Mouse (Mus musculus): ENCODE measurements around the gene Il17f. TPM values are rescaled to one million over a fixed set of nuclear protein-coding genes. Genes with fewer than 3 reads are reported as not detected.

Gene Il17f
- total and polyA plus RNA-seq, 3 experiments, result not detected

- intact Hi-C loops (cut with DNase I), result no loop called here
- TF ChIP-seq POLR2A (IDR thresholded peaks at IDR 0.05; ENCODE audit: insufficient read depth, low read depth, low read length) (no peak), EP300 (IDR thresholded peaks at IDR 0.05; ENCODE audit: insufficient read depth, low read depth, low read length) (no peak), CTCF (IDR thresholded peaks at IDR 0.05) (no peak)
- WGBS, result 82% methylated on average over 2 of the region's 2 CpGs
- Histone ChIP-seq H3K27me3 (ENCODE audit: control insufficient read depth, insufficient read depth, low read length) (no peaks in the 10 kb centered on the region), H3K4me1 (ENCODE audit: control insufficient read depth, insufficient read depth, low read length) (no peaks in the 10 kb centered on the region), H3K27ac (no peak overlapping the region), H3K36me3 (ENCODE audit: control insufficient read depth, insufficient read depth, low read length) (no peaks in the 10 kb centered on the region), H3K79me2 (replicated peaks; ENCODE audit: control insufficient read depth, insufficient read depth, low read length) (no peaks in the 10 kb centered on the region), H3K4me3 (no peak overlapping the region), H3K9ac (ENCODE audit: low read depth, low read length) (no peak overlapping the region)
- no peak for DNase-seq
These were observed 37.6 kb upstream of the Il17f start for GRCm38 (mm10) chr1:20828061-20828460.

GRCm38 (mm10) chr1:20825036-20825435 lies 34.6 kb upstream of the Il17f start:
- H3K27me3 ChIP-seq (ENCODE audit: control insufficient read depth, insufficient read depth, low read length), result no peaks in the 10 kb centered on the region
- intact Hi-C loops (cut with DNase I), result no loop called here
- H3K4me3 ChIP-seq, result no peak overlapping the region
- no peak for DNase-seq
- H3K27ac ChIP-seq, result no peak overlapping the region
- H3K79me2 ChIP-seq (replicated peaks; ENCODE audit: control insufficient read depth, insufficient read depth, low read length), result no peaks in the 10 kb centered on the region
- TF ChIP-seq CTCF (IDR thresholded peaks at IDR 0.05) (no peak), POLR2A (IDR thresholded peaks at IDR 0.05; ENCODE audit: insufficient read depth, low read depth, low read length) (no peak), EP300 (IDR thresholded peaks at IDR 0.05; ENCODE audit: insufficient read depth, low read depth, low read length) (no peak)
- H3K9ac ChIP-seq (ENCODE audit: low read depth, low read length), result no peak overlapping the region
- no peaks in the 10 kb centered on the region for H3K36me3 ChIP-seq (ENCODE audit: control insufficient read depth, insufficient read depth, low read length)
- H3K4me1 ChIP-seq (ENCODE audit: control insufficient read depth, insufficient read depth, low read length), result no peaks in the 10 kb centered on the region

GRCm38 (mm10) chr1:20823906-20824305 lies 33.5 kb upstream of the Il17f start:
- H3K4me3 ChIP-seq, result no peak overlapping the region
- no peak for DNase-seq
- no peaks in the 10 kb centered on the region for H3K27me3 ChIP-seq (ENCODE audit: control insufficient read depth, insufficient read depth, low read length)
- 74% methylated on average over 2 of the region's 2 CpGs for WGBS
- H3K27ac ChIP-seq, result no peak overlapping the region
- H3K79me2 ChIP-seq (replicated peaks; ENCODE audit: control insufficient read depth, insufficient read depth, low read length), result no peaks in the 10 kb centered on the region
- H3K9ac ChIP-seq (ENCODE audit: low read depth, low read length), result no peak overlapping the region
- H3K36me3 ChIP-seq (ENCODE audit: control insufficient read depth, insufficient read depth, low read length), result no peaks in the 10 kb centered on the region
- no peaks in the 10 kb centered on the region for H3K4me1 ChIP-seq (ENCODE audit: control insufficient read depth, insufficient read depth, low read length)
- intact Hi-C loops (cut with DNase I), result loop anchor here (5.0 kb wide), 2 partner anchors 338 to 393 kb away; partner anchors contain the start of gene Tmem14a
- no peak for TF ChIP-seq POLR2A (IDR thresholded peaks at IDR 0.05; ENCODE audit: insufficient read depth, low read depth, low read length)

GRCm38 (mm10) chr1:20823471-20823870 lies 33.1 kb upstream of the Il17f start:
- Histone ChIP-seq H3K36me3 (ENCODE audit: control insufficient read depth, insufficient read depth, low read length) (no peaks in the 10 kb centered on the region), H3K27me3 (ENCODE audit: control insufficient read depth, insufficient read depth, low read length) (no peaks in the 10 kb centered on the region), H3K4me3 (no peak overlapping the region), H3K9ac (ENCODE audit: low read depth, low read length) (no peak overlapping the region), H3K79me2 (replicated peaks; ENCODE audit: control insufficient read depth, insufficient read depth, low read length) (no peaks in the 10 kb centered on the region), H3K27ac (no peak overlapping the region), H3K4me1 (ENCODE audit: control insufficient read depth, insufficient read depth, low read length) (no peaks in the 10 kb centered on the region)
- no peak for TF ChIP-seq POLR2A (IDR thresholded peaks at IDR 0.05; ENCODE audit: insufficient read depth, low read depth, low read length)
- no peak for TF ChIP-seq EP300 (IDR thresholded peaks at IDR 0.05; ENCODE audit: insufficient read depth, low read depth, low read length)
- no peak for TF ChIP-seq CTCF (IDR thresholded peaks at IDR 0.05)
- intact Hi-C loops (cut with DNase I), result loop anchor here (5.0 kb wide), 2 partner anchors 339 to 394 kb away; partner anchors contain the start of gene Tmem14a
- 64% methylated on average over 4 of the region's 4 CpGs for WGBS
- no peak for DNase-seq

- H3K27me3 ChIP-seq (ENCODE audit: control insufficient read depth, insufficient read depth, low read length), result no peaks in the 10 kb centered on the region
- no peak for DNase-seq
- no peak overlapping the region for H3K9ac ChIP-seq (ENCODE audit: low read depth, low read length)
- TF ChIP-seq POLR2A (IDR thresholded peaks at IDR 0.05; ENCODE audit: insufficient read depth, low read depth, low read length) (no peak), EP300 (IDR thresholded peaks at IDR 0.05; ENCODE audit: insufficient read depth, low read depth, low read length) (no peak), CTCF (IDR thresholded peaks at IDR 0.05) (no peak)
- no peaks in the 10 kb centered on the region; the same call in 1 of the 2 replicates for H3K4me1 ChIP-seq (ENCODE audit: control insufficient read depth, insufficient read depth, low read length)
- H3K27ac ChIP-seq, result no peak overlapping the region
- H3K4me3 ChIP-seq, result no peak overlapping the region
- no peaks in the 10 kb centered on the region for H3K79me2 ChIP-seq (replicated peaks; ENCODE audit: control insufficient read depth, insufficient read depth, low read length)
- 64% methylated on average over 4 of the region's 4 CpGs for WGBS
- intact Hi-C loops (cut with DNase I), result loop anchor here (2.0 to 5.0 kb wide), 3 partner anchors 70 to 396 kb away; partner anchors contain the start of genes Paqr8 and Tmem14a
- no peaks in the 10 kb centered on the region for H3K36me3 ChIP-seq (ENCODE audit: control insufficient read depth, insufficient read depth, low read length)
These were observed 30.5 kb upstream of the Il17f start for GRCm38 (mm10) chr1:20820959-20821358.

GRCm38 (mm10) chr1:20819771-20820605 lies 29.6 kb upstream of the Il17f start, which contains the start of gene Mcm3:
Gene Mcm3 (minus strand): TSS chr1:20820312.
- Histone ChIP-seq H3K36me3 (ENCODE audit: control insufficient read depth, insufficient read depth, low read length) (no peaks in the 10 kb centered on the region), H3K4me1 (ENCODE audit: control insufficient read depth, insufficient read depth, low read length) (no peaks in the 10 kb centered on the region; the same call in 1 of the 2 replicates), H3K27ac (peak within 1 kb of the TSS; percentile 53), H3K4me3 (peak within 1 kb of the TSS; percentile 74), H3K79me2 (replicated peaks; ENCODE audit: control insufficient read depth, insufficient read depth, low read length) (no peaks in the 10 kb centered on the region), H3K9ac (ENCODE audit: low read depth, low read length) (peak within 1 kb of the TSS; percentile 63), H3K27me3 (ENCODE audit: control insufficient read depth, insufficient read depth, low read length) (no peaks in the 10 kb centered on the region)
- WGBS, result 1% methylated on average over 52 of the region's 52 CpGs
- DNase-seq, result peak; percentile 88 to 92
- no peak for TF ChIP-seq EP300 (IDR thresholded peaks at IDR 0.05; ENCODE audit: insufficient read depth, low read depth, low read length)
- TF ChIP-seq CTCF (IDR thresholded peaks at IDR 0.05), result no peak
- TF ChIP-seq POLR2A (IDR thresholded peaks at IDR 0.05; ENCODE audit: insufficient read depth, low read depth, low read length), result no peak
- intact Hi-C loops (cut with DNase I), result loop anchor here (2.0 to 5.0 kb wide), 4 partner anchors 71 to 397 kb away; partner anchors contain the start of genes Paqr8, Tmem14a and Tram2
